Mouse (Mus musculus): ENCODE results near the gene Bdh1. TPM values are rescaled to one million over a fixed set of nuclear protein-coding genes. Genes with fewer than 3 reads are reported as not detected.
"Not testable (repeated sequence)": the region's sequence is repeated elsewhere in the genome, so short reads cannot be mapped to it uniquely, and the experiment has no call there.

The Bdh1 gene
- polyA plus RNA-seq, 1 experiment from 2014 or later, result 68.7 TPM

DNA sequence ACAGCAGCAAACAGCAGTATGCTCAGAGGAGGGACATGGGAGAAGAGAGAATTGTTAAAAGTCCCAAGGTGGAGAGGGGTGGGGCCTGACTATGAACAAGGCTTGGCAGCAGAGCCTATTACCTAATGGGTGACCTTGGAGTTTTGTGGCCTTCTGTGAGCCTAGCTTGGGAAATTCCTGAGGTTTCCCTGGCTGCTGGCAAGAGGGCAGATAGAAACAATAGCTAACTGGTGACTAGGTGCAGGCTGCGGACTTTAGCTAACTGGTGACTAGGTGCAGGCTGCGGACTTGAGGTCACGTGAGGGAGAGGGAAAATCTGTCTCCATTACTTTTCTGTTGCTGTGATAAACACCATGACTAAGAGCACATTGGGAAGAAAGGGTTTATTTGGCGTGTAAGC, 31.9 kb downstream of the Bdh1 start:
- Histone ChIP-seq H3K27me3 (no peaks in the 10 kb centered on the region), H3K9ac (replicated peaks) (no peak overlapping the region), H3K4me3 (replicated peaks) (no peak overlapping the region), H3K4me1 (replicated peaks) (peaks cover 6% of the 10 kb centered on the region), H3K9me3 (no peaks in the 10 kb centered on the region), H3K27ac (no peak overlapping the region), H3K4me2 (replicated peaks) (no peak overlapping the region), H3K36me3 (peaks cover 52% of the 10 kb centered on the region)
- ATAC-seq, result no peak
- whole genome bisulfite sequencing, result 82% methylated on average over 4 of the region's 4 CpGs

GRCm38 (mm10) chr16:31455276-31456045, 33.4 kb downstream of the Bdh1 start:
- WGBS, result 84% methylated on average over 21 of the region's 21 CpGs
- Histone ChIP-seq H3K4me3 (replicated peaks) (no peak overlapping the region), H3K36me3 (peaks cover 40% of the 10 kb centered on the region), H3K4me1 (replicated peaks) (peaks cover 10% of the 10 kb centered on the region), H3K4me2 (replicated peaks) (no peak overlapping the region), H3K27ac (no peak overlapping the region), H3K27me3 (0 out of 2 replicates have a peak, but pooled peaks cover 2% of the 10 kb centered on the region), H3K9me3 (no peaks in the 10 kb centered on the region), H3K9ac (replicated peaks) (no peak overlapping the region)
- ATAC-seq, result no peak

GRCm38 (mm10) chr16:31458229-31458918, 36.3 kb downstream of the Bdh1 start:
- WGBS, result 4% methylated on average over 17 of the region's 17 CpGs
- Histone ChIP-seq H3K4me1 (replicated peaks) (peaks cover 10% of the 10 kb centered on the region), H3K27ac (peak overlapping the region; percentile 74), H3K9me3 (no peaks in the 10 kb centered on the region), H3K36me3 (peaks cover 34% of the 10 kb centered on the region), H3K9ac (replicated peaks) (peak overlapping the region; percentile 63), H3K27me3 (0 out of 2 replicates have a peak, but pooled peaks cover 2% of the 10 kb centered on the region), H3K4me2 (replicated peaks) (peak overlapping the region; percentile 59), H3K4me3 (replicated peaks) (peak overlapping the region; percentile 38)
- peak; percentile 86 for ATAC-seq

DNA sequence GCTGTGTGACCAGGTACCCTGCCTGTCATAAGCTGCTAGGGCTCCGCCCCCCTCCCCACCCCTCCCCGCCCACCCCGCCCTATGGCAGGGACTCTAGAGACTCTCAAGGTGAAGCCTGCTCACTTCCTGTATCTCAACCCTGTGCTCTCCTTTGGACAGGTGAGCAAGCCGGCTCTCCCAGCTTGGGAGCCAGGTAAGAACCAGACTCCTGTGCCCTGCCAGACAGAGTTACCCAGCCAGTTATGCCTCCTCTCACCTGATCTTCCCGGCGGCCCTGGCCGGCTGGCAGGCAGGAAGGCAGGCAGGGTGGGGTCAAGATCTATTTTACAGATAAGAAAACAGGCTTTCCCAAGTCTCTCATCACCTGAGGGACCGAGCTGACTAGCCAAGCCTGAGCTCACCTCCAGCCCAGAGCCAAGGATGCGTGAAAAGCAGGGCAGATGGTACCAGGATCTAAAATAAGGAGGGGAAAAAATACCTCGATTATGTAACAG, 37.9 kb downstream of the Bdh1 start:
- peaks cover 10% of the 10 kb centered on the region for H3K4me1 ChIP-seq (replicated peaks)
- peak; percentile 7; the same call in 1 of the 2 replicates for ATAC-seq
- peaks cover 24% of the 10 kb centered on the region for H3K36me3 ChIP-seq
- H3K27ac ChIP-seq, result no peak overlapping the region
- 43% methylated on average over 10 of the region's 10 CpGs for WGBS
- no peak overlapping the region for H3K4me3 ChIP-seq (replicated peaks)
- no peaks in the 10 kb centered on the region for H3K9me3 ChIP-seq
- H3K9ac ChIP-seq (replicated peaks), result no peak overlapping the region
- 0 out of 2 replicates have a peak, but pooled peaks cover 2% of the 10 kb centered on the region for H3K27me3 ChIP-seq
- no peak overlapping the region for H3K4me2 ChIP-seq (replicated peaks)

- WGBS, result 57% methylated on average over 13 of the region's 13 CpGs
Measured at GRCm38 (mm10) chr16:31460506-31460905, 38.4 kb downstream of the Bdh1 start.

GRCm38 (mm10) chr16:31461046-31461445, 39.0 kb downstream of the Bdh1 start:
- peaks cover 14% of the 10 kb centered on the region for H3K36me3 ChIP-seq
- no peaks in the 10 kb centered on the region for H3K9me3 ChIP-seq
- H3K4me2 ChIP-seq (replicated peaks), result no peak overlapping the region
- 0 out of 2 replicates have a peak, but pooled peaks cover 2% of the 10 kb centered on the region for H3K27me3 ChIP-seq
- WGBS, result 84% methylated on average over 5 of the region's 5 CpGs
- peaks cover 10% of the 10 kb centered on the region for H3K4me1 ChIP-seq (replicated peaks)
- no peak overlapping the region for H3K27ac ChIP-seq
- no peak overlapping the region for H3K4me3 ChIP-seq (replicated peaks)
- ATAC-seq, result no peak
- H3K9ac ChIP-seq (replicated peaks), result no peak overlapping the region

More at GRCm38 (mm10) chr16:31460506-31460905, 38.4 kb downstream of the Bdh1 start:
- ATAC-seq, result no peak
- peaks cover 19% of the 10 kb centered on the region for H3K36me3 ChIP-seq
- no peaks in the 10 kb centered on the region for H3K9me3 ChIP-seq
- no peak overlapping the region for H3K4me2 ChIP-seq (replicated peaks)
- H3K27me3 ChIP-seq, result 0 out of 2 replicates have a peak, but pooled peaks cover 2% of the 10 kb centered on the region
- no peak overlapping the region for H3K9ac ChIP-seq (replicated peaks)
- H3K27ac ChIP-seq, result no peak overlapping the region
- peaks cover 10% of the 10 kb centered on the region for H3K4me1 ChIP-seq (replicated peaks)
- H3K4me3 ChIP-seq (replicated peaks), result no peak overlapping the region

DNA sequence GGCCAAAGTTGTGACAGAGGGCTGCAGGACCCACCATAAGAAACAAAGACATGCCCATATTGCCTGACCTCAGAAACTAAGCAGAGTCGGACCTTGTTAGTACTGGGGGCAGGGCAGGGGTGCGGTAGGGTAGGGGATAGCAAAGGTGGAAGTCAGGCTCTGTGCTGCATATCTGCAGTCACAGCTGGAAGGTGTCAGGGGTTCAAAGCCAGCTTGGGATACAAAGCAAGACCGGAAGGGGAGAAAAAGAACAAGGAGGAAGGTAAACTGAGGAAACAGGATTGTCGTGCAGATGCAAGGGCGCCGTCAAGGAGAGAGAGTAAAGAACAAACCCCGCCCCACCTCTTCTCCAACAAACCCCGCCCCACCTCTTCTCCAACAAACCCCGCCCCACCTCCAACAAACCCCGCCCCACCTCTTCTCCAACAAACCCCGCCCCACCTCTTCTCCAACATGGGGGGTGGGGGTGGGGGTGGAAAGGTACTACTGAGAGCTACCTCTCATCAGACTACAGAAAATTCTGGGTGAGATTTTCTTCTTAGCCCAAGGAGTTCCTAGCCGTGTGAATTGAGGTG, 40.1 kb downstream of the Bdh1 start:
- 0 out of 2 replicates have a peak, but pooled peaks cover 5% of the 10 kb centered on the region for H3K36me3 ChIP-seq
- H3K4me2 ChIP-seq (replicated peaks), result no peak overlapping the region
- no peak overlapping the region for H3K4me3 ChIP-seq (replicated peaks)
- H3K9me3 ChIP-seq, result no peaks in the 10 kb centered on the region
- 43% methylated on average over 12 of the region's 12 CpGs for WGBS
- ATAC-seq, result no peak
- no peak overlapping the region for H3K27ac ChIP-seq
- H3K27me3 ChIP-seq, result 0 out of 2 replicates have a peak, but pooled peaks cover 2% of the 10 kb centered on the region
- no peak overlapping the region for H3K9ac ChIP-seq (replicated peaks)
- peaks cover 10% of the 10 kb centered on the region for H3K4me1 ChIP-seq (replicated peaks)

DNA sequence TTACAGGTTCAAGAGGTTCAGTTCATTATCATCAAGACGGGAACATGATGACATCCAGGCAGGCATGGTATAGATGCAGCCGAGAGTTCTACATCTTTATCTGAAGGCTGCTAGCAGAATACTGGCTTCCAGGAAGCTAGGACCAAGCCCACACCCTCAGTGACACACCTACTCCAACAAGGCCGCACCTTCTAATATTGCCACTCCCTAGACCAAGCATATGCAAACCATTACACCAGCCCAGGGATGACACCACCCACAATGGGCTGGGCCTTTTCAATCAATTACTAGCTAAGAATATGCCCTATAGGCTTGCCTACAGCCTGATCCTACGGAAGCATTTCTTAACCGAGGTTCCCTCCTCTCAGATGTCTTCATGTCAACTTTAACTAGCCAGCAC, 42.9 kb downstream of the Bdh1 start:
- no peak overlapping the region for H3K9ac ChIP-seq (replicated peaks)
- 0 out of 2 replicates have a peak, but pooled peaks cover 2% of the 10 kb centered on the region for H3K27me3 ChIP-seq
- H3K4me3 ChIP-seq (replicated peaks), result no peak overlapping the region
- H3K27ac ChIP-seq, result no peak overlapping the region
- H3K4me2 ChIP-seq (replicated peaks), result no peak overlapping the region
- H3K36me3 ChIP-seq, result no peaks in the 10 kb centered on the region
- 88% methylated on average over 5 of the region's 5 CpGs for WGBS
- no peaks in the 10 kb centered on the region for H3K9me3 ChIP-seq
- peaks cover 3% of the 10 kb centered on the region for H3K4me1 ChIP-seq (replicated peaks)
- ATAC-seq, result no peak

GRCm38 (mm10) chr16:31465630-31466029, 43.5 kb downstream of the Bdh1 start:
- Histone ChIP-seq H3K36me3 (no peaks in the 10 kb centered on the region), H3K27ac (no peak overlapping the region), H3K4me3 (replicated peaks) (no peak overlapping the region), H3K9ac (replicated peaks) (no peak overlapping the region), H3K9me3 (no peaks in the 10 kb centered on the region), H3K4me1 (replicated peaks) (no peaks in the 10 kb centered on the region), H3K27me3 (no peaks in the 10 kb centered on the region), H3K4me2 (replicated peaks) (no peak overlapping the region)
- 37% methylated on average over 4 of the region's 4 CpGs for WGBS
- no peak for ATAC-seq

- Histone ChIP-seq H3K4me2 (replicated peaks) (no peak overlapping the region), H3K4me3 (replicated peaks) (no peak overlapping the region), H3K4me1 (replicated peaks) (no peaks in the 10 kb centered on the region), H3K36me3 (no peaks in the 10 kb centered on the region), H3K27ac (no peak overlapping the region), H3K9ac (replicated peaks) (no peak overlapping the region), H3K27me3 (no peaks in the 10 kb centered on the region), H3K9me3 (no peaks in the 10 kb centered on the region)
- 90% methylated on average over 5 of the region's 5 CpGs for WGBS
- ATAC-seq, result no peak
Measured at GRCm38 (mm10) chr16:31466106-31466505, 44.0 kb downstream of the Bdh1 start.

DNA sequence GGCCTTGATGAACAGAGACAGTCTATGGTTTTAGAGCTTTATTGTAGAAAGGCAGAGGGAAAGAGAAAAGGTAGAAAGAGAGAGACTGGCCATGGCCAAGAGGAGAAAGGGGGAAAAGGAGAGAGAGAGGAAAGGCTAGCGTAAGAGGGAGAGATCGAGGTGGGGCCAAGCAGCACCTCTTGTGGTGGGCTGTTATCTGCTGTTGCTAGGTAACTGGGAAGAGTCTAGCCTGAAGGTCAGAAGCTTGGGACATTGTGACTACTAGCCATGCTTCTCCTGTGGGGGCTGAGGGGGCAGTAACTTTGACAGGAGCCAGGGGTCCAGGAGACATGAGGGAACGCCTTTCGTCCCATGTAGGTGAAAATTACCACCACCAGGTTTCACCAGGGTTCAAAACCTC, 48.7 kb downstream of the Bdh1 start:
- 96% methylated on average over 4 of the region's 4 CpGs for WGBS
- not testable (repeated sequence) for H3K9ac ChIP-seq (replicated peaks); H3K27ac ChIP-seq; H3K36me3 ChIP-seq; H3K4me3 ChIP-seq (replicated peaks); ATAC-seq; H3K27me3 ChIP-seq; H3K4me2 ChIP-seq (replicated peaks); H3K9me3 ChIP-seq
- H3K4me1 ChIP-seq (replicated peaks), result peaks cover 11% of the 10 kb centered on the region

DNA sequence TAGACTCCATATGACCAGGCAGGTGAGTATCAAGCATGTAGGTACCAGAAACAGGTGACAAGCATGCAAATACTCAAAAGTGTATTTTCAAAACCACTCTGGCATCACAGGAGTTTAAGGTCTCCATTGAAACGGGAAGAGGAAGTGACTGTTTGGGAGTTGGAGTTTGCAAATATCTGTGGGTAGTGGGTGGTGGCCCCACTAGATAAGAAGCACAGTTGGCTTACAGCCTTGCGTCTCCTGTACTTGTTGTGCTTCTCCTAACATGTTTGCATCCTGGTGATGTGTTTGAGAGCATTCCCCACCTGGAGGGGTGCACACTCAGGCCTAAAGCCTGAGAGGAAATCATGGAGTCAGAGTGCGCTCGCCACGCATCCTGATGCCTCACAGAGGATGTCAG, 49.9 kb downstream of the Bdh1 start:
- no peak overlapping the region for H3K4me3 ChIP-seq (replicated peaks)
- WGBS, result 92% methylated on average over 5 of the region's 5 CpGs
- H3K9ac ChIP-seq (replicated peaks), result no peak overlapping the region

More for the DNA sequence above, 49.9 kb downstream of the Bdh1 start:
- Histone ChIP-seq H3K36me3 (no peaks in the 10 kb centered on the region), H3K4me2 (replicated peaks) (no peak overlapping the region), H3K9me3 (no peaks in the 10 kb centered on the region), H3K27me3 (no peaks in the 10 kb centered on the region), H3K4me1 (replicated peaks) (peaks cover 11% of the 10 kb centered on the region), H3K27ac (no peak overlapping the region)
- no peak for ATAC-seq

All from midbrain, embryonic 13.5 days (tissue).